Mouse (Mus musculus) right cerebral cortex, postnatal 25 days (tissue): ENCODE data around the gene Olfr539.
"Not testable (repeated sequence)": the region's sequence is repeated elsewhere in the genome, so short reads cannot be mapped to it uniquely, and the experiment has no call there.

Source experiments
- DNase-seq: peaks from one replicate; pipeline ENCODE4 v3.0.0; 2022

The Olfr539 gene

GRCm38 (mm10) chr7:140659630-140660029 is at the start of gene Olfr539:
Gene Olfr539 (plus strand): TSS chr7:140659930.
- no peak for DNase-seq

- not testable (repeated sequence) for DNase-seq
Observed at GRCm38 (mm10) chr7:140628670-140629069, 31.1 kb upstream of the Olfr539 start, which contains the start of gene Olfr61. Gene Olfr61 (plus strand): TSS chr7:140628970.

DNA sequence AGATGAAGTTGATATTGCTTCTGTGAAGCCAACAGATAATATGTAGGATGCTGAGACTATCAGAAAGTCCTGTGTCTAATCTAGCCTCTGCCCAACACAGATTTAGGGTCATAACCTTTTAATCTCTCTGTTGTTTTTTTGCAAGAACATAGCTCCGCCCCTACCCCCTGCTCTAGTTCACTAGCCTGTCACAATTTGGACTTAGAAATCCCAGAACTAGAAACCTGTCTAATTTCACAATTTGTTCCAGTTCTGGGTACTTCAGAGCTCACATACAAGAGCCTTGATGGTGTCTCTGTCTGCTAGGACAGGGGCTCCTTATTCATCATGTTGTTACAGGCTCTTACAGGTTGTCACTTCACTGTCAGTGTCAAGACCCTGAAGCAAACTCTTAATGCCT is 29.2 kb upstream of the Olfr539 start:
- no peak for DNase-seq

GRCm38 (mm10) chr7:140646152-140646551 is 13.6 kb upstream of the Olfr539 start, which contains the start of gene Olfr53:
Gene Olfr53 (plus strand): TSS chr7:140646452.
- DNase-seq, result no peak

- not testable (repeated sequence) for DNase-seq
Observed at GRCm38 (mm10) chr7:140670693-140671092, 11.0 kb downstream of the Olfr539 start.

DNA sequence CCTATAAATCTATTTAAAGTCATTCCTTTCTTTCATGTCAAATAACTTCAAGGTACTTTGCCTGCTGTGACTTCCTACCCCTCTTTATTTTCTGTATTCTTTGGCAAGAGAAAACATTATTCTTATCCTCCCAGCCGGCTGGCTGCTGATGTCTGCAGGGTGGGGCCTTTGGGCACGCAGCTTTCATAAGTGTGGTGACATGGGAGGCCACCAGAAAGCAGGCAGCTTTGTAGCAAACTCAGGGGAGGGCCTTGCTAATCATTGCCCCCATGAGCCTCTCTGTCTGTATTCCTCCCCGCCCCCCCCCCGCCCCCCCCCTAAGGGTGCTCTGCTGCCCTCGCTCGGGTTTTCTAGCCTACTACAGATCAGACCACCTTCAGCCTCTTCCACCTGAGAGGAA is 16.1 kb downstream of the Olfr539 start:
- DNase-seq, result no peak

DNA sequence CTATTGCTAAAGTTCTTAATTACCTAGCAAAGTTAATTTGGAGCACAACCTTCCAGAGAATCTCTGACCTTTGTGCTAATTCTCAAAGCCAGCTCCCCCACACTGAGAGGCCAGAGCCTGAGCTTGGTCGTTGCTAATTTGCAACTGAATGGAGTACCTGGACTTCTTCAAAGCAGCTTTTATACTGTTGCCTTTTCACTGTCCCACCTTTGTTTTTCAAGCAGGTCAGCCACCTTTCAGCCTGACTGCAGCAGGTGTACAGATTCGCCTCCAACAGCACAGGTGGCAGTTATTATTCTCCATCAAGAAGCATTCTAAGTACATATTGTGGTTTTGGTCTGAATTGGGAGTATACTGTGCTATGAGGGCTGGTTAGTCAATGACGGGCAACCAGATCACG is 19.9 kb downstream of the Olfr539 start:
- not testable (repeated sequence) for DNase-seq

DNA sequence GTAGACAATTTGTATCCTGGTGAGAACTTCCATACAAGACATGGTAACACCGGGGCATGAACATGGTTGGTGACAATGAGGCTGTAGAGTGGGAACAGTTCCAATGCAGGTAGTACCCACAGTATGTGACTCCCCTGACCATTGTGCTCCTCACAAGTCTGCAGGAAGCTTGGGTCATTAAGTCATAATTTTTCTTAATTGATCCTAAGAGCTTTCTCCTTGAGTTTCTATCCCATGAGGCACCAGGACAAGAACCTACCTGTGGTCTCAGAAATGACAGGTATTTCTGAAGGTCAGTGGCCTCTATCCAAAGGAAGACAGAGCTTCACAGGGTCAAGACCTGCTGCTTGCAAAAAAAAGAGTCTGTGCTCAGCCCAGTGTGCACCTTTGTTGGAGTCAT is 21.9 kb downstream of the Olfr539 start, which contains the start of gene Olfr45:
TSS of gene Olfr45 (plus strand) at position 301 of the 400 bp plus-strand sequence.
- DNase-seq, result no peak

GRCm38 (mm10) chr7:140696967-140697366 is 37.2 kb downstream of the Olfr539 start, which contains the start of gene Olfr541:
Gene Olfr541 (plus strand): TSS chr7:140697267.
- no peak for DNase-seq

DNA sequence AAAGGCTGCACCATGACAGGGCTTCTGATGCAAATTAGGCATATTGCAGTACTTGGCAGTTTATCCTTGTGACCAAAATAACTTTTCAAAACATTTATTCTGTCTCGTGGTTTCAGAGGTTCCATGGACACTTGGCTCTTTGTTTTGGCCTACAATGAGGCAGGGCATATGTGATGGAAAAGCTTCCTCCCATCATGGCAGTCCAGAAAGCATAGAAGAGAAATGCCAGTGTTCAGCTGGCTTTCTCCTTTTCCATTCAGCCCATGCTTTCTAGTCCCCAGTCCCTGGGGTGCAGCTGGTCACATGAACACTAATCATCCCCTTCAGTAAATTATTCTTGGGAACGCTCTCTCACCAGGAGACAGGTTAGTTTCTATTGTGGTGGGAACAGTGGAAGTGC is 46.6 kb downstream of the Olfr539 start:
- no peak for DNase-seq

DNA sequence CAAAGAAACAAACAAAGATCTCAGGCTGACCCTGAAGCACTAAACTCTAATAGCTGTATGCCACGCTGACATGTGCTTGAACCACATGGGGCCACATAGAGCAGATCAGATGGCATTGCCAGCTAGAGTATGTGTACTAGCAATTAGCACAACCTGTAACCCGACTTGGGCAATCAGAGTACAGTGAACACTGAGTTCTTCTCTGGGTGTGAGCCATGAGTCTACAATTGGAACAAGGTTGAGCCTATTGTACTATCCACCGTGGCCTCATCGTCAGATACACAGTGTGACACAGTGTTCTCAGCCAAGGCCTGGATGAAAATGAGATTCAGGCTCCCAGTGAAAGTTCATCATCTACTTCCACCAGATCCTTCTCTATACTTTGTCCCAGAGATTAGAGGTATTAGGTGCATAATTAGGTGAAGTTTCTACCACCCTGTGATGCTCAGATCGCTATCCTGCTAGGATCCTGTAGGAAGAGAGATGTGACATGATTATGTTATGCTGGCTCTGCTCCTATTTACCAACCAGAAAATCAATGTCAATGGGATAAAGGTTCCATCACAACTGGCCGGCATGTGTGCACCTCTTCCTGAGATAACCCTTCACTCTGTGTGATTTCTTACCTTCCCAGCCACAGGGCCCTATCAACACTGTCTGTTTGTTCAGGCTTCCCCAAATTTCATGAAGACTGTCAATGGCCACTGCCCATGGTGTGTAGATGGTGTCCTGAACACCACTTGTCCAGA is 48.0 kb downstream of the Olfr539 start:
- DNase-seq, result no peak

DNA sequence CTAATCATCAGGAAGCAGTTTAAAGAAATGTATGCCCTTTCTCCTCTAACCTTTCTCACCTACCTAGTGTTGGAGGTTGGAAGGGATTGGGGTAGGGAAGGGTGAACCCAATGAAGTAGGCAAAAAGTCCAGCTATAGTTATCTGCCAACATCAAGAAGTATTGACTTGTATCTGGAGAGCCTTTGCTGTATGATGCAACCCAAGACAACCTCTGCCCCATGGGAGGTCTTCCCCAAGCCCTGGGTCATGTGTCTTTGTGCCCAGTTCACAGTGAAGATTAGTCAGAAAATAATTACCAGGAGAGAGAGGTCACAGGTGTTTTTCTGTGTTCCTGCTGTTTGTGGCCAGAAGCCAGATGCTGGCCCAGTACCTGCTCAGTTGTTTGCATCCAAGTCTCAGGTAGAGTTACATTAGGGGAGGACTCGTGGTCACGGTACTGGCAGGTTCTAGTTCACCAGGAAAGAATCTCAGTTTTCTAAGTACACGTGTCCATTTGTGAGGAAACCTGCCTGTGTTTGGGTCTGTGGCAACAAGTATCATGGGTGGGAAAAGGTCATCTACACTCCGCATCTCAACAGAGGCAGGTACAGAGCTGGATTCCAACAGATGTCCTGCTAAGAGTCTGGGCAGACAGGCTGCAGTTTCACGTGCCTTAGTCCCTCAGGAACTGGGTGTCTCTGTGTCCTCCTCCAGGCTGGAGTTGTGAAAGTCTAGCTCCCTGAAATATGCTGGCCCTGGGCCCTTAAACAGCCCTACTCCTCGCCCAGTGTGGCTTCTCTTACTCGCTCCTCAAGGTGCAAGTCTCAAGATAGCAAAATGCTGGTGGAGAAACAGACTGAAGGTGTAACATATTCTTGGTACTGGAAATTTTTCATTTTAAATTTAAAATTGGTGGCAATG is 57.7 kb downstream of the Olfr539 start:
- peak; percentile 8 for DNase-seq

- no peak for DNase-seq
Observed at GRCm38 (mm10) chr7:140721095-140721494, 61.4 kb downstream of the Olfr539 start.

GRCm38 (mm10) chr7:140725558-140725957 is 65.8 kb downstream of the Olfr539 start:
- DNase-seq, result no peak
